Mouse (Mus musculus) WW6 (cell line): Measurements from ENCODE around the gene Plcb4.
A peak's percentile ranks its signal among the peaks of the same experiment; 100 is the strongest.
"Not testable (repeated sequence)": the region's sequence is repeated elsewhere in the genome, so short reads cannot be mapped to it uniquely, and the experiment has no call there.

ENCODE experiments used
- DNase-seq: peaks from one replicate; pipeline ENCODE4 v3.0.0-alpha.2; 2013; ENCODE audit warnings: low read depth, low spot score

The Plcb4 gene

DNA sequence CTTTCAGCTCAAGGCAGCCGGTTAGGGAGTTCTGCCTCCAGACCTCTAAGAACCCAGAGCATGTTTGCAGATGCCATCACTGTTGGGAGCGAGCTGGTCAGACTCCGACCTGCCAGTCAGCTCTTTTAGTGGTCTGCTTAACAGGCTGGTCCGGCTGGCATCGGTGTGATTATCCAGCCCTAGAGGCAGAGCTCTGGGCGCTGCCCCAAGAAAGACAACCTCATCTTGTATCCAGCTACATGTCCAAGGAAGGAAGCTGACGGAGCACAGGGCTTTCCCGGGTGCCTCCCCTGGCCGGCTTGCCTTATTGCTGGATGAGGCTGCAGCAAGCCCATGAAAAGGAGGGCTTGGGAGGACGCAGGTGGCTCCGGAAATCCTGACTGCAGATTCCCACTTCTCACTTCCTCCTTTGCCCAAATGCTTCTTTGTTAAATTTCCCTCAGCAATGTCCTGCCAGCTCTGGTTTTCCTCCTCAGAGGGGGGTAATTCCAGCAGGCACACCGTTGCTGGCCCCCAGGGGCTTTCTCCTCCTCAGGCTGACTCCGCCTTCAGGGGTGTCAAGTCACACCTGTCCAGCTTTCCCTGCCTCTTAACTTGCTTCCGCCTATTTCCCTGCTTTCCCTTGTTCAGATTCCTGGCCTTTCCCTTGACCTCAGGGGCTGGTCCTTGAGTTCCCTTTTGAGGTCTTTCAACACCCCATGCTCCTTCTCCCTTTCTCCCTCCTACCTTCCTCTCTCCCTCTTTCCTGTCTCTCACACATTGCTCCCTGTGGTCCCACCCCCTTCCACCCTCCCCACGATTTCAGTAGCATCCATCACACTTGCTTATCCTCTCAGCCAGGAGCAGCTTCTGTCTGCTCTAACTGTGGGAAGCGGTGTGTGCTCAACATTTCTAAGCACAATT lies 58.7 kb downstream of the Plcb4 start:
- no peak for DNase-seq

DNA sequence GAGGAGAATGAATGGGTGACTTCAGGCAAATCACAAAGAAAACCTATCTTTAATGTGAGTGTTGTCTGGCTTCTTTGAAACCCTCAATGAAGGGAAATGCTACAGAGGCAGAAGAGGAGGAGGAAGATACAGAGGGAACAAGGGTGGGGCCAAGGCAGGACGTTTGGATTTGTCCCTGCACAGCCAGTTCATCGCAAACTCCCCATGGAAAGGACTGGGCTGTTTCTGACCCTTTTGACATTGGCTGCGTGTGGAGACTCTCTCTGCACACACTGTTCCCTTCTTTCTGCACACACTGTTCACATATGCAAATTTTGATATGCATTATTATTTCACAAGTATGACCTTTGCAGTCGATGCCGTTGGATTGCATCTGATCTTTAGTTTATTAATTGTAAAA lies 63.3 kb downstream of the Plcb4 start:
- DNase-seq = no peak

GRCm38 (mm10) chr2:135723387-135723786 lies 64.6 kb downstream of the Plcb4 start:
- no peak for DNase-seq

GRCm38 (mm10) chr2:135724489-135724888 lies 65.7 kb downstream of the Plcb4 start:
- no peak for DNase-seq

- no peak for DNase-seq
Observed at GRCm38 (mm10) chr2:135725362-135725761, 66.6 kb downstream of the Plcb4 start.

DNA sequence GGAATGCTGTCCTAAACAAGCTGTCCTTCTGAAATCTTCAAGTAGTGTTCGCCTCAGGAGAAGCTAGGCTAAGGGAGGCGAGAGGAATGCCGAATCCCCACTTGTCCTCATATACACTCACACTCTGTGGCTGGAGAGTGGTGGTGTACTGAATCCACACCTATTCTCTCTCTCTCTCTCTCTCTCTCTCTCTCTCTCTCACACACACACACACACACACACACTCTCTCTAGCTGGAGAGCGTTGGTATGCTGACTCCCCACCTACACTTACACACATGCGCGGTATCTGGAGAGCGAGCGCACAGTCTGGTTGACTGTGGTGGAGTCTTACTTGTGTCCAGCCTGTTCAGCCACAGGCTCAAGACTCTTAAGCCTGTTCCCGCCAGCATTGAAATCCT lies 68.3 kb downstream of the Plcb4 start:
- DNase-seq = no peak

DNA sequence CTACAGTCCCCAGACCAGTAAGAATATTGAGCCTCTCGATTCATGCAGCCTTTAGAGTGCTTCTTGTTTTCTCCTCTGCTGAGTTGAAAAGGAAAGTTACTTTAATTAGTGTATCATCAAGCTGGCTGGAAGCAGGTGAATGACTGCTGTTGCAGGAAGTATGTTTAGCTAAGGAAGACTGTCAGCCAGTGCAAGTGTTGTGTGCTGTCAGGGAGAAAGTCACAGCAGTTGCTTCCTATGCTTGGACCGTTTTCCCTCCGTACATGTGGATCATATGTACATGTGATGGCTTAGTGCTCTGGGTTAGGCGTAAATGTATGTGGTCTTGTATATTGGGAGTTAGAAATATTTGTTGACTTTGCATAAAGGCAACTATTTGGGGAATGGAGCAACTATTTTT lies 69.1 kb downstream of the Plcb4 start:
- no peak for DNase-seq

DNA sequence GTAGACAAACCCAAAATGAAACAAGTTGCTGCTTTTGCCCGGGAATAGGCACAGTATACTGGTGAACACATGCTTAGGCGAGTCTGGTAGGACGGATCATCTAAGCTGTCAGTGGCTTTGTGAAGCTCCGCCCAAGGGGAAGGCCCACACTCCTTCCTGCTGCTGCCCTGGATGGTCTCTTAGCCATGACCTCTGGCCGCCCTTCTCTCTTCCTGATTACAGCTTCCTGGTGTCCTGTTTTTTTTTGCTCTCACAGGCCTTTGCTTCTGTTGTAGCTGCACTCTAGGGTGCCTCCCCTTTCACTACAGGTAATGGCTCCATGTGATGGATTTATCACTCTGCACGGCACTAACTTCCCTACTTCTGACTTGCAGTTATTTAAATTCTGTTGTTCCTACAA lies 72.8 kb downstream of the Plcb4 start:
- DNase-seq = peak; percentile 20

DNA sequence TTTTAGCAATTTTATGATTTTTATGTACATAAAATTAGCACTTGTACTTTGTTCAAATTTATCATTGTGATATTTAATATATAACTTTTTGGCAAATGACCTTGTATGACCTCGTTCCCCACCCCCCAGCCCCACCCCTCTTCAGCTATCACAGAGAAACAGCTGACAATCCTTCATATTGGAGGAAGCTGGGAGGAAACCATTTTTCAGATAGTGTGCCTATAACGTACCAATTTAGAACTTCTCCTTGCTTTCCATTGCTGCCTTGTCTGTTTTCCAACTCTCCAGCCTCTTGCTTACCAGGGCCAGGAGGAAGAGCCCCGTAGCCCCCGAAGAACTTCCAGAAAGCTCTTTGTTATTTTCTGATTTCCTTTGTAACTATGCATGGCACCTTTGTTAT lies 73.8 kb downstream of the Plcb4 start:
- DNase-seq = no peak

- DNase-seq = no peak
Observed at GRCm38 (mm10) chr2:135733926-135734510, 75.2 kb downstream of the Plcb4 start.

DNA sequence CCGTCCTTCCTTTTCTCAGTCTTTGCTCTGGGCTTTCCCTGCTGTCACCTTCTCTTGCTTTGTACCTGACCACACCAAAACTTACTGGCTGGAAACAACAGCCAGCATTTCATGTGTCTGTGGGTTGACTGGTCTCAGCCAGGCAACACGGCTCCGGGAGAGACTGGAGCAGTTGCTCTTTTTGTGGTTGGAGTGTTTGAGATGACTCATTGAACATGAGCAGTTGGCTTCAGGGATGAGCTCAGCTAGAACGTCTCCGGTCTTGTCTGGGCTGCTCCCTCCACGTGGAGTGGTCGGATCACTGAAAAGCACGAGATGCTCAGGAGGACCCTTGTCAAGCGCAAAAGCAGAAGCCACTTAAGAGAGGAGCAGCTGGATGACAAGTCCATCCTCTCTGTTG lies 78.7 kb downstream of the Plcb4 start:
- DNase-seq = no peak

DNA sequence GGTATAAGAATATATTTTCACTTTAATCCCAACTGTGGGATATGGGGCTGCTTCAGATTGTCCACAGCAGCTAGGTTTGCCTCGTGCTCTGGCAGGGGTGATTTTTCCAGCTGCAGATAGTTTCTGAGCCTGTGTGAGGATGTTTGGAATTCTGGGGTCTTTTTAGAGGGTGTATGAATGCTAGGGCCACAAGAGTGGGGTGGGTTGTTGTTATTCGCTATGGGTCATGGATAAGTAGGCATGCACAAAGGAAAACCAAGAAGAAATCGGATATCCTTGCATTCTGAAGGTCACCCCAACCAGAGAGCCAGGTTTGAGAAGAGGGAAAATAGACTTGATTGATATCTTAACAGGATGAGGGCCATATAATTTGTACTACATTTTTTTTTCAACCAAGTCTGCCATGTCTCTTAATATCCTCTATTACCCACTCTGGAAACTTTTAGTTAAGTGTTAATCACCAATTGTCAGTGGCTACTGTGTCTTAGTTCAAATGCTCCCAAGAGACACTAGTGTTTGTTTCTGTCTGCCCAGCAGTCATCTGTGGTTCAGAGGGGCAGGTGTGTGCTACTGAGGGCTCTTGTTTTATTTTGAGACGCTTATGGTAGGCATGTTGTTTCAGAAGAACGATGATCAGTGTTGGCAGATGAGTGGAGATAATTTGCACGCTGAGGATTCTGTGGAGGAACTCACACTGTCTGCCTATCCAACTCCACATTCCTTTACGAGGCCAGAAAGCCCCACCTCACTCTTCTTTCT lies 79.4 kb downstream of the Plcb4 start:
- DNase-seq = not testable (repeated sequence)

DNA sequence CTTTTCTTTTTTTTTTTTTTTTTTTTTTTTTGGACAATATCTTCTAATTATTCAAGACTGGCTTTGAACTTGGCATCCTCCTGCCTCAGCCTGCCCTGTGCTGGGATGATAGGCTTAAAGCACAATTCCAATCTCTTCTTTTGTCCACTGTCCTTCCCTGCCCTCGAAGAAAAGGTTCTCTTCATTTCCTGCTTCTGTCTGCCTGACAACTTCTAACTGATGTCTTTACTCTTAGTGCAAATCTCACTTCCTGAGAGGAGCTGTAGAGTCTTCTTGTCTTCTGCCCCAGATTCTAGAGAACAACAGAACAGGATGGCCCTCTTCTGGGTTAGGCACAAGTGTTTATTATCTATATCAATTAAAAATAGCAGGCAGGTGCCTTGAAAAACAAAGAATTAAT lies 80.1 kb downstream of the Plcb4 start:
- DNase-seq = no peak

GRCm38 (mm10) chr2:135742954-135743700 lies 84.3 kb downstream of the Plcb4 start:
- DNase-seq = no peak

DNA sequence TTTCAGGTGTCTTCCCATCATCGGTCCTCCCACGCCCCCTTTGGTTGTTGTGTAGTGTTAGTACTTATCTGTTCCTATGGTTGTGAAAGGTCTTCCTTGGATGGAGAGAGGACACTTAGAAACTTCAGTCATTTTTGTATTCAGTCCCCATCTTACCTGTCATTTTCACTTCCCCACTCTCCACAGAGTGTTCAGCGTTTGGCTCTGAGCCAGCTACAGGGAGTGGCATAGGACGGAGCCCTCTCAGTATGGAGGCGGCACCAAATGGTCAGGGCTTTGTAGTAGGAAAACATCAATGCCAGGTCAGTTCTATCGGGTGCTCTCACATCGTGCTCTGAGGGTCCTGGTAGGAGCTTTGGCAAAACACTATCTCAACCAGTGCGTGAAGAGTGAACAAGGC lies 85.9 kb downstream of the Plcb4 start:
- DNase-seq = no peak

DNA sequence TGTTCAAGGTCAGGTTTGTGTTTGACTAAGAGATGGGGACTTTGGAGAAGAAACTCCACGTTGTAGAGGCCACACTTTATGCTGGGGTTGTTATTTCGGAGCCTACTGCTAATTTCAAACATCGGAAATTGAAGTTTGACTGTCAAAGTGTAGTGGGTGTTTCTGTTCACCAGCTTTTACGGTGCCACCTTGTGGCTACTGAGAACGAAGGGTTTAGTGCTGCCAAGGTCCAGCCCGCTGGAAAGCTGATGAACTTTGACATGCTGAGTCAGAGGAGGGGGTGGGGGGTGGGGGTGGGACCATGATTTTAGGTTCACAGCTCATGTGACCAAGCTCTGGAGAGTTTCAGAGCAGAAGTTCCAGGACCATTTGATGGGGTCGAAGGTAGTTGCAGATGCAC lies 86.3 kb downstream of the Plcb4 start:
- DNase-seq = no peak

DNA sequence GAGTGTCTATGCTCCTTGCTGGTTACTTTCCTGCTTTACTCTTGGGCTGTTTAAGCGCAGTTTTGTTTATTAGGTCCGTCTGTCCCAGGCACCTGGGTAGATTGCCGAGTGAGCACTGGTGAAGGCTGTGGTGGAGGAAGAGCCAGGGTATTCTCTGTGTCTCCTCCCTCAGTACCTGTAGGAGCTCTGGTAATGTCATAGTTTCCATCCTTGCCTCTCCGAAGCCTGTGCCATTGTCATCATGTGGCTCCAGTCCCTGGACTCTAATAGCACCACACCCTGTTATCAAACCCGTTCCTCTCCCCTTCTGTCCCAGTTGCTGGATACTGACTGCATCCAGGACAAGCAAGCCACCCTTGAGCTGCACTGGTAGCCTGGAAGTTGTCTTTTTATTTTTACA lies 89.6 kb downstream of the Plcb4 start:
- DNase-seq = no peak

DNA sequence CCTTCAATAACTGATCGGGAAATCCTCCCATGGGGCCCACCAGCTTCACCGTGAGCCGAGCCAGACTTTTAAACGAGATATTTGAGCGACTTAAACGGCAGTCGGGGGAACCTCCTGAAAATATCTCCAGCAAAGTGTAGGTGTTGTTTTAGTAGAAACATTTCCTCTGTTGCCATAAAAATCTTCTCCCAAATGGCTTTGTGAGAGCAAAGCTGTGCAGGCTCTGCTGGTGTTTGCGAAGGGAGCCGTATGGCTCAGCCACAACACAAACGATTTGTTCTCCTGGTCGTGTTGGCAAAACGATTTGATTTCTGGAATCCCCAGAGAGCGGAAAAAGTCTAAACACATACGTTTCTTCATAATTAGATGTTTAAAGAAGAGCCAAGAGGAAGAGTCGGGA lies 90.8 kb downstream of the Plcb4 start:
- DNase-seq = no peak

DNA sequence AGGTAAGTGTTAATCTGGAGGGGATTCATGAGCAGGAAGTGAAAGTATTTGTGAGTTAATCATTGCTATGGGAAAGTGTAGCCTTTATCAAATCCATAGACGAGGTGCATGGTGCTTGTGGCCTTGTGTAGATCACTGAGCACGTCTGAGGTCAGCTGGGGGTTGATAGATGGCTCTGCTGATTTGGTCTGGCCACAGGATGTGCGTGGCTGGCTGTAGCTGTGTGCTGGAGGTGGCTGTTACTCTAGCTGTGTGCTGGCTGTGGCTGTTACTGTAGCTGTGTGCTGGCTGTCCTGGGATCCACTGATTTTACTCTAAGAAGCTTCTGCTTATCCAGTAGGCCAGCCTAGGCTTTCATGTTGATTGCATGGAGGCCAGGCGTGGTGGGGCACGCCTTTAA lies 91.9 kb downstream of the Plcb4 start:
- no peak for DNase-seq

- no peak for DNase-seq
Observed at GRCm38 (mm10) chr2:135755792-135756191, 97.0 kb downstream of the Plcb4 start.

DNA sequence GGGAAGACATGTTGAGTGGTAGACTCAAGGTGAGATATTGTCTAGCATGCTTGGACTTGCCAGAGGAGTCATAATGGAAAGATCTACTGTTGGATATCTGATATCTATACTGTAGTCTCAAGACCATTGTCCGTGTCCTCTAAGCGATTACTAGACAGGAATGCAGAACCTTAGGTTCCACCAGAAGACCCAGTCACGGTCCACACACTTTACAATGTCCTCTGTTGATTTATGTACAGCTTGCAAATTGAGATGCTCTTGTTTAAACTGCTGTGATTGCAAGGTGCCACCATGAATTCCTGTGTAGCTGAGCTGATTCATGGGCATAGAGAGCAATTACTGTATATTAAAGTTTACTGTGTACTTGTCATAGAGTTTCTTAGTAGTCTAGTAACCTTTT lies 98.7 kb downstream of the Plcb4 start:
- DNase-seq = no peak
